Mouse (Mus musculus) ES-E14 (cell line): ENCODE measurements around the gene Slc1a4.

ENCODE experiments used
- CHD2 ChIP-seq: IDR thresholded peaks from 2 replicates; pipeline ENCODE4 v1.6.1; 2014; ENCODE audit warnings: mild to moderate bottlenecking, low read depth, low read length, inconsistent platforms
- HCFC1 ChIP-seq: IDR thresholded peaks from 2 replicates; pipeline ENCODE4 v1.6.1; 2012; ENCODE audit warnings: low read length, inconsistent platforms, borderline replicate concordance; ENCODE audit not compliant: insufficient read depth
- ZC3H11A ChIP-seq: IDR thresholded peaks from 2 replicates; pipeline ENCODE4 v1.6.1; 2012; ENCODE audit warnings: low read depth, mild to moderate bottlenecking, inconsistent platforms, low read length, borderline replicate concordance
- ZNF384 ChIP-seq: IDR thresholded peaks from 2 replicates; pipeline ENCODE4 v1.6.1; 2012; ENCODE audit warnings: low read depth, low read length, inconsistent platforms

- TF ChIP-seq ZNF384 (no peak), CHD2 (no peak), ZC3H11A (no peak), HCFC1 (no peak)
These were observed 47.6 kb upstream of the Slc1a4 start for GRCm38 (mm10) chr11:20380106-20380505.
